Mouse (Mus musculus) ES-Bruce4 (cell line): ENCODE measurements around the gene Tstd2.

ENCODE experiments used
- CTCF ChIP-seq: IDR thresholded peaks from one replicate; pipeline ENCODE4 v1.8.1; 2011; ENCODE audit warnings: low read depth, low read length
- EP300 ChIP-seq: IDR thresholded peaks from 2 replicates; pipeline ENCODE4 v1.6.1; 2011; ENCODE audit warnings: low read depth, low read length; ENCODE audit not compliant: insufficient read depth

DNA sequence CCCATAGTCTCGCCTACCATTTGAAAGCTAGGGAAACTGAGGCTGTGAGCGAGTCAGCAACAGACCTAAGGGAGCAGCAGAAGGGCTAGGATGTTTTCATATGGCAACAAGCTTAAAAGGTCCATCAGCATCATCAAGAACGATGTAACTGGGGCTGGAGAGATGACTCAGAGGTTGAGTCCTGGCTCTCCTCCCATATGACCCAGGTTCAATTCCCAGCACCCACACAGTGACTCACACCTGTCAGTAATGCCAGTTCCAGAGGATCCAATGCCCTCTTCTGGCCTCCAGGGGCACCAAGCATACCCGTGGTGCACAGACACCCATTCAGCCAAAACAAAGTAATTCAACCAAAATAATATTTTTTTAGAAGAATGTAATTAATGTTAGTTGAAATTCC is 58.2 kb downstream of the Tstd2 start:
- TF ChIP-seq CTCF (no peak), EP300 (no peak)
